Mouse (Mus musculus): ENCODE data around the gene Mthfd2. TPM values are rescaled to one million over a fixed set of nuclear protein-coding genes. Genes with fewer than 3 reads are reported as not detected.
"Not testable (repeated sequence)": the region's sequence is repeated elsewhere in the genome, so short reads cannot be mapped to it uniquely, and the experiment has no call there.

The Mthfd2 gene
- polyA plus RNA-seq, 1 experiment = 138 TPM

GRCm38 (mm10) chr6:83354856-83355781 is 29.4 kb upstream of the Mthfd2 start:
- TF ChIP-seq CTCF (IDR thresholded peaks at IDR 0.05; ENCODE audit: borderline replicate concordance, insufficient read depth, low read length) (no peak), POLR2A (IDR thresholded peaks at IDR 0.05; ENCODE audit: low read depth, low read length) (no peak)
- H3K27ac ChIP-seq (ENCODE audit: insufficient read depth, low read length) = no peak overlapping the region
- H3K4me3 ChIP-seq (ENCODE audit: insufficient read depth, low read length) = no peak overlapping the region
- H3K4me1 ChIP-seq (ENCODE audit: control insufficient read depth, insufficient read depth, low read length) = 0 out of 2 replicates have a peak, but pooled peaks cover 3% of the 10 kb centered on the region

DNA sequence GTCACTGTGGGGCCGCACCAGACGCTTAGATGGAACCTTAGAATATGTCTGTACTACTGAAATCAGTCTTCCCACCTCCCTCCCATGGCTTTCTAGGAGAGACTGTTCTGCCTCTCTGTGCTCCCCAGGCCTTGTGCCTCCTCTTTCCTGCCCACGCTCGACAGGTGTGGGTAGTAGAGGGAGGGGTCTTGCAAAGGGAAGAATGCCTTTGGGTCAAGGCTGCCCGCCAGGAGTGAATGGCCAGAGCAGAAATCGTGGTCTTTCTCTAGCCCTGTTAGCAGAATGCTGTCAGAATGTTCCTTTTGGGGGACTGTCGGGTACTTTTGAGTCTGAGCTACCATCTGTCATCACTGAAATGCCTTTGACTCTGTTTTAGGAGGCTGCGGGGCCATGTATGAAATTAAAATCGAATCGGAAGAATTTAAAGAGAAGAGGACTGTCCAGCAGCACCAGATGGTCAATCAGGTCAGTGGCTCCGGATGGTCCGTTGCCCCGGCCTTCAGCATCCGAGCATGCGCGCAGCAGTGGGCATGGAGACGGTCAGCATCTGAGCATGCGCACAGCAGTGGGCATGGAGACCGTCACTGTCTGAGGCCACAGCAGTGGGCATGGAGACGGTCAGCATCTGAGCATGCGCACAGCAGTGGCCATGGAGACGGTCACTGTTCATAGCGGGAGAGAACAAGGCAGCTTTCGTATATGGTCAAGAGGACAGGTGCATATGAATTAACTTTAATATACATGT is 27.1 kb upstream of the Mthfd2 start:
- H3K4me3 ChIP-seq (ENCODE audit: insufficient read depth, low read length) = no peak overlapping the region
- H3K4me1 ChIP-seq (ENCODE audit: control insufficient read depth, insufficient read depth, low read length) = 0 out of 2 replicates have a peak, but pooled peaks cover 5% of the 10 kb centered on the region
- TF ChIP-seq CTCF (IDR thresholded peaks at IDR 0.05; ENCODE audit: borderline replicate concordance, insufficient read depth, low read length) (no peak), POLR2A (IDR thresholded peaks at IDR 0.05; ENCODE audit: low read depth, low read length) (no peak)
- no peak overlapping the region for H3K27ac ChIP-seq (ENCODE audit: insufficient read depth, low read length)

DNA sequence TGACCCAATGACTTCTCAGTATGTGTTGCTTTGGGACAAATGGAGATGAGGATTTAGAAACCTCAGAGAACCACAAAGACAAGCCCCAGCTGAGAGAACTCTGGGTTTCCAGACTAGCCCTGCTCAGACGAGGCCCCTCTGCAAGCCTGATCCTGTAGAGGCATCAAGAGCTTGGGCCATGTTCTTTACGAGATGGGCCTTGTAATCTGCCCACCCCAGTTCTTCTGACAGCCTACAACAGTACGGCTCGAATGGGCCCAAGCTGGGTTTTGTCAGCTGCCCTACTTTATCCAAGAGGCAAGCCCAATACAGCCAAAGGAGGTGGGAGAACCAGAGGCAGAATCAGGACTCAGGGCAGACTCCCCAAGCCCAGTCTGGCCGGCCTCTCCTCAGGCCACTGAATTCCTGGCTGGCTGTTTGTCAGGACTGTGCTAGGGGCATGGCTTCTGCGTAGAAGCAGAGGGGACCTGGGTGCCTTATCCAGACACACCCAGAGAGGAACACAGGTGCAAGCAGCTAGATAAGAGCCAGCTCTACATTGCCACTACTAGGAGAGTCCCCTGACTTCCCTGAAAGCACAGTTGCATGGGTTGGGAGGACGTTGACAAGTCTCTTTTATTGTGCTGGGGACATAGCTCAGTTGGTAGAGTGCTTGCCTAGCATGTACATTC is 25.9 kb upstream of the Mthfd2 start:
- Histone ChIP-seq H3K4me3 (ENCODE audit: insufficient read depth, low read length) (no peak overlapping the region), H3K27ac (ENCODE audit: insufficient read depth, low read length) (no peak overlapping the region), H3K4me1 (ENCODE audit: control insufficient read depth, insufficient read depth, low read length) (0 out of 2 replicates have a peak, but pooled peaks cover 5% of the 10 kb centered on the region)
- TF ChIP-seq POLR2A (IDR thresholded peaks at IDR 0.05; ENCODE audit: low read depth, low read length) (no peak), CTCF (IDR thresholded peaks at IDR 0.05; ENCODE audit: borderline replicate concordance, insufficient read depth, low read length) (no peak)

DNA sequence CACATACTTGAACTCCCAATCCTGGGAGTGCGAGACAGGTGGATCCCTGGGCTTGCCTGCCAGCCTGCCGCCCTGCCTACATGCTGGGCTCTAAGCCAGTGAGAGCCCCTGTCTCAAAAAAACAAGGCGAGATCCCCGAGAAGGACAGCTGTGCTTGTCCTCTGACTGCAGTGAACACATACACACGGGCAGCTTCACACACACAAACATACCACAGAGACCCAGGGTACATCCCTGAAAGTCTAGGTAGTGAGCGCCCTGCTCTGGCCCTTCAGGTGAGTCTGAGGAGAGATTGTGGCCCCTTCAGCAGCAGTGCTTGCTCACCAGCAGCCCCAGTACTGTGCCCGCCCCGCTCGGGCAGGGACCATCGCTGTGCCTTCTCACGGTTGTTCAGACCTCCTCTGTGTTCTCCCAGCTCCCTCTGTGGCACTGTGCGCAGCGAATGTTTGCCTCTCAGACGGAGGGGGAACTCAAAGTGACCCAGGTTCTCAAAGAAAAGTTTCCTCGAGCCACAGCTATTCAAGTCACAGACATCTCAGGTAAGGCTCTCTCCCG is 25.2 kb upstream of the Mthfd2 start:
- Histone ChIP-seq H3K4me3 (ENCODE audit: insufficient read depth, low read length) (no peak overlapping the region), H3K27ac (ENCODE audit: insufficient read depth, low read length) (no peak overlapping the region), H3K4me1 (ENCODE audit: control insufficient read depth, insufficient read depth, low read length) (0 out of 2 replicates have a peak, but pooled peaks cover 5% of the 10 kb centered on the region)
- no peak for TF ChIP-seq CTCF (IDR thresholded peaks at IDR 0.05; ENCODE audit: borderline replicate concordance, insufficient read depth, low read length)
- no peak for TF ChIP-seq POLR2A (IDR thresholded peaks at IDR 0.05; ENCODE audit: low read depth, low read length)

DNA sequence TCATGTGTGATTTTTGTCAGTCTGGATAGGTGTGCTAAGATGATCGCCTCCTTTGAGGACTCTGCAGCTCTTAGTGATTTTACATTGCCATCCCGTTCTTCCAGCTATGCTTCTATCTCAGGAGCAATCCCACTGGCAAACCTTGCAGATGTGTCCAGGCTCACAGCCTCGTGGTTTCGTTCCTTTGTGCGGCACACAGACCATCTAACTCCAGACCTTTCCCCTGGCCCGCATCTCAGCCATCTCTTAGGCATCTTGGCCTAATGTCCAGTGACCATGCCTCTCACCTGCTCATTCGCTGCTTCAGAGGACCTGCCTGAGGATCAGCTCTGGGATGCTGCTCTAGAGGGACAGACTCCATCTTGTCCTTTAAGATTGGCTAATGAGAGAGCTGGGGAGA is 24.5 kb upstream of the Mthfd2 start:
- Histone ChIP-seq H3K4me3 (ENCODE audit: insufficient read depth, low read length) (peak overlapping the region; percentile 72), H3K4me1 (ENCODE audit: control insufficient read depth, insufficient read depth, low read length) (0 out of 2 replicates have a peak, but pooled peaks cover 5% of the 10 kb centered on the region), H3K27ac (ENCODE audit: insufficient read depth, low read length) (no peak overlapping the region)
- TF ChIP-seq CTCF (IDR thresholded peaks at IDR 0.05; ENCODE audit: borderline replicate concordance, insufficient read depth, low read length) = no peak
- TF ChIP-seq POLR2A (IDR thresholded peaks at IDR 0.05; ENCODE audit: low read depth, low read length) = no peak

- TF ChIP-seq POLR2A (IDR thresholded peaks at IDR 0.05; ENCODE audit: low read depth, low read length) (peak; percentile 72), CTCF (IDR thresholded peaks at IDR 0.05; ENCODE audit: borderline replicate concordance, insufficient read depth, low read length) (peak; percentile 79)
- 0 out of 2 replicates have a peak, but pooled peaks cover 5% of the 10 kb centered on the region for H3K4me1 ChIP-seq (ENCODE audit: control insufficient read depth, insufficient read depth, low read length)
- H3K27ac ChIP-seq (ENCODE audit: insufficient read depth, low read length) = no peak overlapping the region
- peak overlapping the region; percentile 72 for H3K4me3 ChIP-seq (ENCODE audit: insufficient read depth, low read length)
Measured at GRCm38 (mm10) chr6:83349274-83349958, 23.7 kb upstream of the Mthfd2 start.

DNA sequence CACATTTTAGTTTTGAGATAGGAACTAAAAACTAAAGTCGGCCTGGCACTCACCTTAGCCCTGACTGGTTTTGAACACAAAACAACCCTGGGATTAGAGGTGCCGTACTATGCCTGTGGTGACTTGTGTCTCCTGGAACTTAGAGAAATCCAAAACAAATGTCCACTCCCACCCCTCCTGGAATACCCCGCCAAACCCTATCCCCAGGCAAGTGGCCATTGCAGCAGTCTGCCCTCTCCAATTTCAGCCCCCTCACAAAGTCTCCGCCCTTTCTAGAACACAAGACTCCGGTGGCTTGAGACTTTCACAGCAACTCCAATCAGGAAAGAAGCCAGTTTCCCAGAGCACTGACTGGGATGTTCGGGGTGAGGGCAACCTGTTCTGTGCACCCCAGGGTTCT is 23.2 kb upstream of the Mthfd2 start, which contains the start of gene Bola3:
TSS of gene Bola3 (plus strand) at position 275 of the 400 bp plus-strand sequence.
- Histone ChIP-seq H3K4me3 (ENCODE audit: insufficient read depth, low read length) (peak within 1 kb of the TSS; percentile 72), H3K27ac (ENCODE audit: insufficient read depth, low read length) (no peak within 1 kb of the TSS), H3K4me1 (ENCODE audit: control insufficient read depth, insufficient read depth, low read length) (0 out of 2 replicates have a peak, but pooled peaks cover 5% of the 10 kb centered on the region)
- TF ChIP-seq CTCF (IDR thresholded peaks at IDR 0.05; ENCODE audit: borderline replicate concordance, insufficient read depth, low read length) (no peak), POLR2A (IDR thresholded peaks at IDR 0.05; ENCODE audit: low read depth, low read length) (no peak)

DNA sequence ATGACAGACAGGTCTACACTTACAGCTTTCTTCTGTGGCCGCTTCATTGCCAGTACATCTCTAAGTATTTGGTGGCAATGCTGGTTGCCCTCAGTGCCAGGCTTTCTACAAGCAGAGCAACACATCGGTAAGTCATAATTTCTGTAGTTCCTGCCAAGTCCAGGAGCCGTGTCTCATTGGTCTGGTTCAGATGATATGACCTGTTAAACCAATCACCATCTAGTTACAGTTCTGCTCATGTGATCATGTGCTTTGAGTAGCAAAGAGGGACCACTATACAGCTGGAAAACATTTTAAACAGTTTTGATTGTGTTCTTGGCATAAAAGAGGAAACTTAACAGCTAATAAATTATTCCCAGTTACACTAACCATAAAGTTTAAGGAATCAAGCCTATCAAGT is 22.2 kb upstream of the Mthfd2 start:
- TF ChIP-seq POLR2A (IDR thresholded peaks at IDR 0.05; ENCODE audit: low read depth, low read length) (no peak), CTCF (IDR thresholded peaks at IDR 0.05; ENCODE audit: borderline replicate concordance, insufficient read depth, low read length) (no peak)
- Histone ChIP-seq H3K27ac (ENCODE audit: insufficient read depth, low read length) (no peak overlapping the region), H3K4me3 (ENCODE audit: insufficient read depth, low read length) (no peak overlapping the region), H3K4me1 (ENCODE audit: control insufficient read depth, insufficient read depth, low read length) (0 out of 2 replicates have a peak, but pooled peaks cover 5% of the 10 kb centered on the region)

DNA sequence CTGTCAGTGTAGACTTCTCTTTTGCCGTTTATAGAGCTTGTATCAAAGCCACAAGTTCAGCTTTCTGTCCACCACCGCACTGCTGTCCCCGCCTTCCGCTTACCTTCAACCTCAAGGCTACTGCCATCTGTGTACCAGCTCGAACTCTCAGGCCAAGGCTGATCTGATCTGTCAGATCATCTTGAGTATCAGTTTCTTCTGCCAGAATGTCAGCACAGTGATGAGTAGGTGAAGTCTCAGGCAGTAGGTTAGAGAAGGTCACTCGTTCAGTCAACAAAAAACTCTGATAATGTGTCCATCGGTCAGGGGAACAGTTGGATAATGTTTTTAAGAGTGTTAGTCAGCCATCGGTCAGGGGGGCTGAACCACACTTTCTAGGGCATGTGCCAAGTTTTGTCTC is 19.6 kb upstream of the Mthfd2 start:
- not testable (repeated sequence) for H3K27ac ChIP-seq (ENCODE audit: insufficient read depth, low read length); H3K4me1 ChIP-seq (ENCODE audit: control insufficient read depth, insufficient read depth, low read length); H3K4me3 ChIP-seq (ENCODE audit: insufficient read depth, low read length)
